Mouse (Mus musculus) heart, adult 9 months (tissue): Measurements from ENCODE around the gene Stk33.

Experiments
- DNase-seq, 2 experiments: peaks; one replicate each; pipeline ENCODE4 v3.0.0; 2022; ENCODE audit warnings: low spot score in 2 of 2

Gene Stk33

DNA sequence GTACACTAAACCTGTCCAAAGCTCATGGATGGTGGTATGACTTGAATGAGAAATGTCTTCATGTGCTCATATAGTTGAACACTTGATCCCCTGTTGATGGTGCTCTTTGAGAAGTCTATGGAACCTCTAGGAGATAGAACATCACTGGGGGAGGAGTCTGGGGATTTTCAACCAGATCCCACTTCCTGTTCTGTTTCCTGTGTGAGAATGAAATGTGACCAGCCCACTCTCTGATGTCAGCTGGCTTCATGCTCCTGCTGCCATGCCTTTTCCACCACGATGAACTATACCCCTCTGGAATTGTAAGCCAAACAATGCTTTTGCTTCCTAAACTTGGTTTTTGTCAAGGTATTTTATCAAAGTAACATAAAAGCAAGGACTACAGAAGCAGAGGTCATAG lies 81.0 kb downstream of the Stk33 start:
- DNase-seq: no peak

DNA sequence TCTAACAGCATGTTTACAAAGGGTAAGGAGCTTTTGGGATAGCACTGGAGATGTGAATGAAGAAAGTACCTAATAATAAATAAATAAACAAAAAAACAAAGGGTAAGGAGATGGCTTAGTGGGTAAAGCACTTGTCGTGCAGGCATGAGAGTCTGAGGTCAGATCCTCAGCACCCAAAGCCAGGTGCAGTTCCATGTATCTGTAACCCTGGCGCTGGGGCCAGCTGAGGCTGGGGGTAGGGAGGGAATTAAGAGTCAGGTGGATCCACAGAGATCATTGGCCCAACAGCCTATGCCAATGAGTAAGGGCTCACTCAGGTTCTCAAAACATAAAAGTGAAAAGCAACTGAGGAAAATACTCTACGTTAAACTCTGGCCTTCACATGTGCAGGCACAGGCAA lies 91.6 kb downstream of the Stk33 start:
- no peak for DNase-seq

DNA sequence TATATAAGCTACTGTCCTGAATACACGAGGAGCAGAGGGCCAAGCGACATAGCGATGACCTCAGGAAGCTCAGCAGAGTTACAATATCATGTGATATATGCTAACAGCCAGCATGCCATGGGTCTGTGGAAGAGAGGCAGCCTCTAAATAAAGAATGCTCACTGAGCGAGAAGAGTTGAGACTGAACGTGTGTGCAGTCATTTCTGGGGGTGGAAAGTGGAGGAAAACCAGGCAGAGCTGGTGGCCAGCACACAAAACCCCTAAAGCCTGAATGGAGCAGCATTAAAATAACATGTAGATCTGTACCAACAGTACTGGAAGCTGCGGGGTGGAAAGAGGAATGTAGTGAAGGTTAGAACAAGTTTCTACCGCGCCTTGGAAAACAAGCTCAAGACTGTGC lies 107.2 kb downstream of the Stk33 start:
- no peak for DNase-seq

DNA sequence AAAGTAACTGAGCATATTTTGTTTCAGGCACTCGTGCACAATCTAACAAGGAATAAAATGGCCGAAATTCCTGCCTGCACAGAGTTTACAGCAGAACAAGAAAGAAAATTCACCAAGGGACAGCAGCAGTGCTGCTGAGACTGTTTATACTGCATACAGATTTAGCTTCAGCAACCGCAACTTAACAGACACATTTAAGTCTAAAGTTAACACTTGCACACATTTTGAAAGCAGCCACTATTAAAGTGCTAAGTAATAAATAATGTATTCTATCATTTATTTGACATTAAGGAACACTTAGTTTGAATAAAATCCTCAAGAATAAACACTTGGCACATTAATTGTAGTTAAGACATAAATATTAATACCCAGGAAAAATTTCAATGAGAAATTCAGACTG lies 110.1 kb downstream of the Stk33 start:
- no peak for DNase-seq

DNA sequence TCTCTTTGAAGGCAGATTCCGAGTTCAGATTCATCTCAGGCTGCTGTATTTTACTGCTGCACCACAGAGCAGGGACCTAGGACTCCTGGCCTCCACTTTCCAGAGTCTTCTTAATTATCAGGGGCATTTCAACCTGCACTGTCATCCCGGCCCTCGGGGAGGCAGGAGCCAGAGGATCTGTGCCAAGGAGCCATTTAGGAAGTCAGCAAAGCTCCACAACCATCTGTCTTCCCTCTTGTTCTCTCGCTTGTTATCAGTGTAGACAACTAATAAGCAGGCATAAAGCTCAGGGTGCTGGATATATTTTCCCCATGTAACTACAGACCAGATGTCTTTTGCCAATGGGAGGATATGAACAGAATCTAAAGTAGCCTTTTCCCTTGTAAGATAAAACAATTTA lies 112.1 kb downstream of the Stk33 start:
- no peak for DNase-seq

DNA sequence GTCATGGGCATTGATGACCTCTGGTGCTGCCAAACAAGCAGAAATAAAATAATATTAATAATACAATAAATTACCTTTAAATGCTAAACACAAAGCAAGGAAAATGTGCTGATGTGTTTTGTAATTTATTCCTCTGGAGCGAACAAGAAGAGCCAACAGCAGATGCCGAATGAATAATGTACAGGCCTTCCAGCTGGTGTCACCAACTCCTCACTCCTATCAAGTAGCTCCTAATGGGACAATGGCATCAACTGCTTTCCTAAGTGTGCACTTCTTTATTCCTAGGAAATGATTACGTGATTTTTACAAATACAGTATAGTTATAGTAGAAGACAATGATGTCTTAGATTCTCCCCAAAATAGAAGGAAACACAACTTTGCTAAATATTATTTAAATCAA lies 113.2 kb downstream of the Stk33 start:
- DNase-seq: no peak

DNA sequence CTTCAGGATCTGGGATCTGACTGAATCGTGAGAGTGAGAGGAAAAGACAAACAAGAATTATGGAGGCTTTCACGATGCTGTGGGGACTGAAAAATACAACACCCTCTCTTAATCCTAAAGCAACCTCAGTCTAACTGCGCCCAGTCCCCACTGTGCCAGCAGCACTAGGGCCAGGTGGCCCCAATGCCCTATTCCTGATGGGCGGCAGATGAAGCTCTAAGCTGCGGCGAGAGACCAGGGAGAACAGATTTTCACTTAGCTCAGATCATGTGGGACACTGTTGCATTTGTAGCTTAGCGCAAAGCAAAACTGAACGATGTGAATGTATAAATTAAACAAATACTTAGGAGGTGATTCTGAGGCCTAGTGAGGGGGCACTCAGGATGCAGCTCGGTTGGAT lies 113.7 kb downstream of the Stk33 start:
- no peak for DNase-seq

DNA sequence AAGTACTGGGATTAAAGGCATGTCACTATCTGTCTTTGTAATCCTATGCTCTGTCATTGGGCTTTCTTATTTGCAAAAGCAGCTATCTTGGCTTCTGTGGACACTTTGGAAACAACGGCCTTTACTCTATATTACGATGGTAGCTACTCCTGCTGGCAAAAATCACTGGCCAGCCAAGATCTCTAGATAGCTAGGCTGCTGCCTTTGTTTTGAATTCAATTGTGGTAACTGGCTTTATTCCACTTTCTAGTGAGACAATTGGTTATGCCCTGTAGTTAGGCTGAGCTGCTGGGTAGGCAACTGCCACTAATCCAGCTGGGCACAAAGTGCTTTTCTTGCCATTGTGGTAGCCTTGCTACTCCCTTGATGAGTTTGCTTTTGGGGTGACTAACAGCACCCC lies 129.4 kb downstream of the Stk33 start:
- no peak for DNase-seq

DNA sequence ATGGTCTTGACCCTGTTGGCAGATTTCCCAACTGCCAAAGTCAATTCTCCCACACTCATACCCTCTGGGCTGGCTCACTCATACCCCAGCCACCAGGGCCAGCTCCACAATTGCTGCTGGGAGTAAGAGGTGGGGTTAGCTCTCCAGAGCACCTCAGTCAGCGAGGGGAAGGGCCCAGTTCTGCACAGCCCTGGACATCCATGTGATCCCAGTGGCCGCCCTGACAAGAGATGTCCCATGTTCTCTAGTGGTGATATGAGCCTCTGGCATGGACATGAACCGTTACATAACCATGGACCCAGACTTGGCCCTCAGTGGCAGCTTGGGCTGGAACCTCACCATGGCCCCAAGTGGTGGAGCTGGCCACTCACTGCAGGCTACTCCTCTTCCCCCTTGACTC lies 143.1 kb downstream of the Stk33 start:
- DNase-seq: no peak

DNA sequence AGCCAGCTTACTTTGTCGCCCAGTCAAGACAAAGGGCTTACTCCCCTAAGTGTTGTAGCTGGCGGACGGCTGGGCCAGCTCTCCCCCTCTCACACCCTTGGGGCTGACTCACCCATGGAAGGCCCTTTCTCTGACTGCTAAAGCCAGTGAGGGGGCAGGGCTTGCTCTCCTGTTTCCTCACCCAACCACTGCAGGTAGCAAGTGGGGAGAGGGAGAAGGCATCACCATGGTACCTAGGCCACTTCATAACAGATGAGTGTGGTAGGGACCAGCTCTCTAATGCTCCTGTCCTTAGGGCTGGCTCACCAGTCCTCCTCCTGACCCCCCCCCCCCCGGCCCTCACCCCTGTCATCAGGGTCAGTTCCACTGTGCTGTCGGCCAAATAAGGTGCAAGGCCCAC lies 143.5 kb downstream of the Stk33 start:
- DNase-seq: no peak

DNA sequence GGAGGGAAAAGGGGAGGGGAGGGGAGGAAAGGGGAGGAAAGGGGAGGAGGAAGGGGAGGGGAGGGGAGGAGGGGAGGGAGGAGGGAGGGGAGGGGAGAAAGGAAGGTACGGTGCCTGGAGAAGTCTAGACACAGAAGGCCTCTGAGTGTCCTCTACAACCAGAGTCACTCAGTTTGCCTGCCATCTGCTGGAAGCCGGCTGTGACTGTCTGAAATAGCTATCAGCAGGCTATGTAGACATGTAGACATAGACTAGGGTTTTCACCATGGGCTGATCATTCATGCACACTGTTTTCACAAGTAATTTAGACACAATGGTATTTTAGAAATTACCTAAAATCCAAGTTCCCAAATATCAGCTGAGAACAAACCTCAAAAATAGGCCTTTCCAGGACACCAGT lies 148.4 kb downstream of the Stk33 start:
- no peak for DNase-seq

DNA sequence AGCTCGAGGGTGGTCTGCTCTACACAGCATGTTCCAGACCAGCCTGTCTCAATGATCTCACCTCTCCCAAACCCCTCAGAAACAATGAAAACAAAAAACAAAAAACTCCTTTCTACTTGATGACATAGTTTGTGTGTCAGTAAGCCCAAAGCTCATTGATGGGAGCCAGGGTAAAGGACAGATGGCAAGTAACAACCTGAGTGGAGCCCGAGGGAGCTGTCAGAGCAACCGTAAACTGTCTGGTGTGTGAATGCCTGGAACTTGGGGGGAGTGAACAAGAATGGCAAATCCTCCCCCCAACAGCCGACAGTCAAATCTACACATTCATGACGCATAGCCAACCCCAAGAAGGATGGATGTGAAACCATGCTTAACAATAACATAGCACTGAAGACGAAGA lies 149.8 kb downstream of the Stk33 start:
- no peak for DNase-seq

DNA sequence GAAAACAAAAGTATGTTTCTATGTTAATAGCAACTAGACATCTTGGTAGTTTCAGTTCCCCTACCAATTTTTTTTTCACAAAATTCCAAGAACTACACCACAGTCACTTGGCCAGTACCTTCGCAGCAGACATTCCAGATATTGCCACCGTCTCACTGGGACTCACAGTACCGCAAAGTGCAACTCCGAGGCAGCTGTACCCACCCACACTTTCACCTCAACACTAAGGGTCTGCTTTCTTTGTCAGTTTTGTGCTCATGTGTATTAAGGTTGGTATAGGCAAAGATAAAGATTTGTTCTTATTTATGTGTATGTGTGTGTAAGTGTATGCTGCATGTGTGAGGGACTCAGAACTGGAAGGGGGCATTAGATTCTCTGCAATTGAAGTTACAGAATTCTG lies 156.8 kb downstream of the Stk33 start:
- DNase-seq: no peak

DNA sequence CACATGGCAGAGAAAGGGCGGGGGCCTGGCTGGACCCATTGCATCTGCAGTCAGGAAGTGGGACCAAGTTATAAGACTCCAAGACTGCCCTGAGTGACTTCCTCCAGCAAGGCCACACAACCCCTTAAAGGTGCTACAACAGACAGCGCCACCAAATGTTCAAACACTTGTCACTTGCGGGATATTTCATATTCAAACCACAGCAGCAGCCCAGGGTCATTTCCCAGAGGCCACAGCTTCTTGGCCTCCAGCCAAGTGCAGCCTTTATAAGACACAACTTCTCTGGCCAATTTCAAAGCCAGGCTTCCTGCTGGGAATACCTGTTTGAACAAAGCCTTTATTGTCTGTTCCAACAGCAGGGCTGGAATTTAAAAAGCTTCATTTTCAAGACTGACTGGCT lies 162.3 kb downstream of the Stk33 start:
- DNase-seq: peak; percentile 11 to 23

DNA sequence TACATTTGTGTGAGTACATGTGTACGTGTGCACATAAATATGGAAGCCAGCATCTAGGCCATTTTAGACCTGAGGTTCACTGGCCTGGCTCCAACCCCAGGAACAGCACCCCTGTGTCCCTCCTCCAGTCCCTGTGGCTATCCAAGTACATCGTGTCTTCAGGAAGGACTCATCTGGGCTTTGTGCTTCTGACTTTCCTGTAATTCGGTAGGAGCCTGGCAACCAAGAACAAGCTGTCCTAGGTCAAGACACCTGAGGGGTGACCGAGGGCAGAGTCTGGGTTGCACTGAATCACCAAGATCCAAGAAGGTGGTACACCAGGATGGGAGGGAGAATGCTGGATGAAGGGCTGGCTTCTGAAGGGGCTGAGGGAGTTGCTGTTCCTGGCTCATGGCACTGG lies 163.0 kb downstream of the Stk33 start:
- no peak for DNase-seq

DNA sequence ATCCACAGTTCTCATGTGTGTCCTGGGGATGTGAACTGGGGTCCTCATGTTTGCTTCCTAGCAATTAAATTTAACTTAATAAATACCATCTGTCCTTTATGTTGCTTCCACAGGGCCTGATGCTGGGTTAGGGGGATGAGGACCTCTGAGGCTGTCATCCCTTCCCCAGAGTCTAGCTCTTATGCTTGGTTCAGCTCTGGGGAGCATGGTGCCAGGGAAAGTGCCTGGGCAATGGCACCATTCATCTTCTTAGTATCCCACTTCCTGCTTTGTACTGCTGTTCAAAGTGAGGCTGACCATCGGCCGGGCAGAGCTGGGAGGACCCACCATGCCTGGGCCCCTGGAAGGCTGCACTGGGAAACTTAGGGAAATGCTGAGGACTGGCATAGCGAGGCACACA lies 163.7 kb downstream of the Stk33 start:
- DNase-seq: no peak

DNA sequence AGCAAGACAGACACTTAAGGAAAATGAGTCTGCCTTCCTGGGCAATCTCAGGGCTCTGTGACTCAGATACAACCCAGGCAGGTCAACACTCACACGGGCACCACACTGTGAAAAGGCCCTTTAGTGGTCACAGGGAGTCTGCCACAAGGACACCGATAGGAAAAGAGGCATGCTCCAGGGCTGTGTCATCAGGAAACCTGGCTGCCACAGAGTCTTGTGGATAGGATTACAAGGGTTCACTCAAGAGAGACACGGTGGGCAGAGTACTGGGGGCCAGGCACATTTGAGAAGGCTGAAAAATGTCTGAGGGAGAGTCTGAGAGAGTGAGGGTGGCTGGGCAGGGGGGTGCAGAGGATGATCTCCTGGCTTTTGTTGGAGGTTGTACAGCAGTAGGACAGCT lies 164.6 kb downstream of the Stk33 start:
- no peak for DNase-seq

DNA sequence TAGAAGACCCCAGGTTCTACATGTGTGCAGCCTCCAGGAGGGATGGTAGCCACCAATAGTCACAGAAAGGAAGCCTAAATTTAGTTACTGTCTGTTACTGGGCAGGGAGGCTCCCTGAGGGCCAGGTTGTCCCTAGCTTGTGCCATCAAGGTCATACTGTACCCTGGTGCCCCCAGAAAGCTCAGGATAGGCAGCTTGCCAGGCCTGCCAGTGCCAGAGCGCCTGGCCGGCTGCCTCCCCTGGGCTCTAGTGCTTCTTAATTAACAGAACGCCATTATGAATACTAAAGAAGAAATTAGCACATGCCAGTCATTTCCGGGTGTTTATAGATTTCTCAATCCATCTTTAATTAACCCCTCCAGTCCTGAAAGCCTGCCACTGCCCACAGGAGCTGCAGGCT lies 169.8 kb downstream of the Stk33 start:
- peak; percentile 47 to 63 for DNase-seq

DNA sequence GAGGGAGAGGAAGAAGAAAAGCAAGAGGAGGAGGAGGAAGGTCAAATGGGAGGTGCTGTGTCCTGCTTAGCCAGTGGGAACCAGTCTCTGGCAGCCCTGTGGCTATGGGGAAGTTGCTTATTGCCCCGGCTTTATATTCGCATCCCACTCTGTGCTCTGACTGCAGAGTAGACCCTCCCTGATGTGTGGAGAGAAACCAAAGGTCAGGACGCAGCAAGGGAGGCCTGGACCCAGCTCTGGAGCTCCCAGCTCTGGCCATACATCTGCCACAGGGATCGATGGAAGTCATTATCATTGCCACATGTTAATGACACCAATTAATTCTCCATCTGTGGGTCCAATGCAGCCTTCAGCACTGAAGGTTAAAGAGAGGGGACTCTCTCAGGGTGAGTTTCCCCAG lies 171.5 kb downstream of the Stk33 start:
- DNase-seq: no peak

DNA sequence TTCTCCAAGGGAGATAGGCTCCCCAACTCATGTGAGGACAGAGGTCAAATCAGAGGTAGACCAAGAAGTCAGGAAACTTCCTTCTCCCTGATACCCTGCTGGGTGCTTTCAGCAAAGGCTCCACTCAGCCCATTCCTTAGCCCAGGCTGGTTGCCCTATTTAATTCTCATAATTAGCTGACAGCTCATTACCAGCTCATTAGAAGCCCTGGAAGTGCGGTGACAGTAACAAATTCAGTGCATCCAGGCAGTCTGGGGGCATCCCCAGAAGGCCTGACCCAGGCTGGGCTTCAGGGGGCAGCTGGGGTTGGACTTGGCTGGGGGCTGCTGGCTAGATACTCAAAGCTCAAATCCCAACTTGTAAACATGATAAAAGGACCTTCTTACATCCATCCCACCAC lies 172.7 kb downstream of the Stk33 start:
- DNase-seq: no peak

DNA sequence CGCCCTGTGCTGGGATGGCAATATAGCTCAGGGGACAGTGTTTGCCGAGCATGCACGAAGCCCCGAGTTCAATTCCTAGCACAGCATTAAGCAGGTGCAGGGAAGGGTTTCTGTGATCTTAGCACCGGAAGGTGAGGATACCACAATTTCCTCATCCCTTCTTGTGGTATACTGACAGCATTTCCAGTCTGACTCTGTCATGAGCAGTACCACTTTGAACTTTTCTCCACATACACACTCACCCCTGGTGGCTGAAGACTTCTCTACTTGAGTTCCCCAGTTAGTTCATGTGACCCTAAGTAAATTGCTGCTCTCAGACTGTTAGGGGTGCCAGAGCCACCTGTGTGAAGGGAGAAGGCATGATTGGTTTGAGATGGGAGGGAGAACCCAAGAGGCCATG lies 173.3 kb downstream of the Stk33 start:
- no peak for DNase-seq

DNA sequence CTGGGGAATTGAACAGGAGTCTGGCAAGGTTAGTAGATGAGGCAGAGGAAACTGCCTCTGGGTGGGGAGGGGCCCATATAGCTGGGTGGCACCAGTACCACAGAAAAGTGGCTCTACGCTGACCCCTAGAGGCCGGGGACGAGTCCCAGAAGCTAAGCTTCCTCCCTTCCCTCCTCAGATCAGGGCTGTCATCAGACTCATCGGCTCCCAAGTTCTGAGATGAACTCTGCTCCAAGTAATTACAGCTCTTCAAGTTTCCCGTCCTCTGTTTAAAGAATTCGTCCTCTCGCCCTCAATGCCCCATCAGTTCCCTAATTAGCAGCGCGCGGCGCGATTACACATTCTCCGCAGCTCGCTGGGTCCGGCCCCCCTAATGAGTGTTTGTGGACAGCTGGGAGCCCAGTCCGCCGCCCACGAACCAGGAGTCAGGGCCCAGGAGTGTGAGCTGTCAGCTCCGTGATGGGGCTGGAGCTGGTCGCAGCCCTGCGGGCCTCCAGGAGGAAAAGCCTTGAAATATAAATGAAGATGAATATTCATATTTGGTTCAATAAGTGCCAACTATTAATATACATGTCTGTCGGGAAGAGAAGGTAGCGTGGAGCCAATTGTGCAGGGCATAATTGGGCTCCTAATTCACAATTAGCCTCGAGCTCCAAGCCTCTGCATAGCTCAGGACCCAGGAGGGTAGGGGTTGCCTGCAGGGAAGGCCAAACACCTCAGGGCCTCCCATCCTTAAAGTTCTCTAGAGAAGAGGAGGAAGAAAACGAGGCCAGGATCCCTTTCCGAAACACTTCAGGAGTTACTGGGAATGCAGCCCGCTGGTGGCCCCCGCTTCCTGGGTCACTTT lies 183.2 kb downstream of the Stk33 start:
- DNase-seq: peak in 1 of 2 experiments; percentile 17

DNA sequence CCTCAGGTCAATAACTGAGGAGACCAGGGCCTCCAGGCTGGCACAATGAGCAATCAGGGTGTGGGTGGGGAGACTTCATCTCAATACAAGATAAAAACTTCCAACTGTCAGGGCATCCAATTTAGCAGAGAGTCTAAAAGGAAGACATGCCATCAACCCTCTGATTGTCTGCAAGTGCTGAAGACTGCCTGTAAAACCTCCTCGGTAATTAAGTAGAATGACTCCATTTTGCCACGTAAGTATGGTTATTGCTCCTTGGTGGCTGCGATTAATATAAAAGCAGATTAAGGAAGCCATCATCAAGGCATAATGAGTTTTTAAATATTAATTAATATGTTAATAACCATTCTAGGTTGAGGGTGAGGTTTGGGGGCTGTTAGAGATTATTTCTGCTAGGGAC lies 187.5 kb downstream of the Stk33 start:
- no peak for DNase-seq

DNA sequence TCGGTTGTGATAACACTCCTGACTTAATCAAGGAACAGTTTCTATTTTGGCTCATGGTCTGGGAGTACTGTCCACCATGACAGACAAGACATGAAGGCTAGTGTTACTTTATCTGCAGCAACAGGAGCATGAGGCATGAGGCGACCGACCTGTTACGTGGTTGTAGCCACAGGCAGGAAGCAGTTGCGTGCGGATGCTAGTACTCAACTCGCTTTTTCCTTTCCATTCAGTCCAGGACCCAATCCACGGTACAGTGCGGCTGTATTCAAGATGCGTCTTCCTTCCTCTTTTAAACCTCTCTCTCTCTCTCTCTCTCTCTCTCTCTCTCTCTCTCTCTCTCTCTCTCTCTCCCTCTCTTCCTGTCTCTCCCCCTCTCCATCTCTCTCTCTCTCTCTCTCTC lies 194.1 kb downstream of the Stk33 start:
- no peak for DNase-seq
